Mouse (Mus musculus) ES-Bruce4 (cell line): ENCODE data around the gene Mknk1.

Source experiments
- CTCF ChIP-seq: IDR thresholded peaks from one replicate; pipeline ENCODE4 v1.8.1; 2011; ENCODE audit warnings: low read depth, low read length
- EP300 ChIP-seq: IDR thresholded peaks from 2 replicates; pipeline ENCODE4 v1.6.1; 2011; ENCODE audit warnings: low read depth, low read length; ENCODE audit not compliant: insufficient read depth
- POLR2A ChIP-seq: IDR thresholded peaks from one replicate; pipeline ENCODE4 v1.8.1; 2011; ENCODE audit warnings: low read length; ENCODE audit not compliant: insufficient read depth

- TF ChIP-seq CTCF, result no peak
- TF ChIP-seq EP300, result no peak
- no peak for TF ChIP-seq POLR2A
These were observed 66.7 kb downstream of the Mknk1 start for GRCm38 (mm10) chr4:115905701-115906100.
